Comparison of ENCODE assay signal across 17 mouse cellular contexts in genomic region chr13:100536149-100536548, GRCm38 (mm10). TPM values are rescaled to one million over a fixed set of nuclear protein-coding genes. Genes with fewer than 3 reads are reported as not detected.
"Had no signal": no experiment of that assay in that cellular context is flagged by ENCODE, and none has a peak within 500 bp of the region (broad histone marks: within the 10 kb centered on the region; RNA-seq: fewer than 3 reads in every experiment).

No protein-coding gene starts in this region.

- H3K9ac ChIP-seq: liver, embryonic 13.5 days; neural tube, embryonic 12.5 days; neural tube, embryonic 15.5 days had no signal

- H3K36me3 ChIP-seq: liver, embryonic 13.5 days; neural tube, embryonic 12.5 days; neural tube, embryonic 15.5 days had no signal

- H3K4me1 ChIP-seq: liver, embryonic 13.5 days; neural tube, embryonic 12.5 days; neural tube, embryonic 15.5 days had no signal

- DNase-seq: kidney, adult 9 months; kidney, postnatal 14 days; kidney, postnatal 4 days; liver, embryonic 13.5 days; lung, adult 2 months; lung, postnatal 14 days; lung, postnatal 4 days; midbrain, embryonic 14.5 days; right cerebral cortex, adult 18-20 months; right cerebral cortex, postnatal 14 days; right cerebral cortex, postnatal 4 days; thymus, adult 18-20 months; thymus, postnatal 36 days had no signal

- H3K27ac ChIP-seq: liver, embryonic 13.5 days; neural tube, embryonic 12.5 days; neural tube, embryonic 15.5 days had no signal

- H3K27me3 ChIP-seq: liver, embryonic 13.5 days; neural tube, embryonic 12.5 days; neural tube, embryonic 15.5 days had no signal

- H3K4me2 ChIP-seq: liver, embryonic 13.5 days; midbrain, embryonic 11.5 days; neural tube, embryonic 12.5 days; neural tube, embryonic 15.5 days had no signal

- H3K9me3 ChIP-seq: liver, embryonic 13.5 days; neural tube, embryonic 12.5 days; neural tube, embryonic 15.5 days had no signal

- H3K4me3 ChIP-seq: liver, embryonic 13.5 days; neural tube, embryonic 12.5 days; neural tube, embryonic 15.5 days had no signal

RNA-seq across cellular contexts. Expression of gene Ocln, which starts 16.4 kb away (rescaled TPM):
- total RNA-seq: megakaryocyte-erythroid progenitor cell, adult 5-6 weeks had no signal
